In genomic region chr4:136509857-136510256, GRCm38 (mm10) we compare ENCODE assay signal across 10 mouse cellular contexts. TPM values are rescaled to one million over a fixed set of nuclear protein-coding genes. Genes with fewer than 3 reads are reported as not detected.
DNase-seq lines count a peak whose midpoint lies in the region.
"Had no signal": no experiment of that assay in that cellular context is flagged by ENCODE, and none has a peak within 500 bp of the region (broad histone marks: within the 10 kb centered on the region; RNA-seq: fewer than 3 reads in every experiment).

No protein-coding gene starts in this region.

- DNase-seq in embryo, embryonic 10 days (ENCODE audit: low spot score): peak; percentile 20
- no peak for DNase-seq in embryo, embryonic 11 days
- DNase-seq in spleen, postnatal 14 days (ENCODE audit: low spot score in 2 of 2): peak; percentile 8 to 32
- no peak for DNase-seq in spleen, postnatal 4 days (ENCODE audit: low spot score in 2 of 2)
- peak; percentile 30 to 46 for DNase-seq in lung, adult 18-20 months
- DNase-seq in right cerebral cortex, postnatal 14 days: no peak
- no peak for DNase-seq in cerebellum, adult 11-12 months
- DNase-seq in layer of hippocampus, adult 18-20 months (ENCODE audit: low spot score in 2 of 2): no peak
- DNase-seq: gastrocnemius, postnatal 25 days had no signal

RNA-seq across cellular contexts. Expression of gene Luzp1, which starts 40.3 kb away (rescaled TPM):
- 10 to 100 TPM; 86.4 to 87.2 TPM for total RNA-seq in layer of hippocampus, adult 18-20 months (2021)

RNA-seq across cellular contexts. Expression of gene 6030445D17Rik, which starts 47.8 kb away (rescaled TPM):
- total RNA-seq in layer of hippocampus, adult 18-20 months (2021): under 1 TPM; 0.51 to 0.77 TPM
- total RNA-seq: G1E had no signal

Comparison
In these comparisons a context has a peak if more than half of its experiments do, and no peak if none do; other contexts are left out.
1. DNase-seq: peak in embryo, embryonic 10 days (single experiment), spleen, postnatal 14 days (2 of 2) and lung, adult 18-20 months (2 of 2); none in embryo, embryonic 11 days (single experiment), spleen, postnatal 4 days (0 of 2), right cerebral cortex, postnatal 14 days (single experiment), cerebellum, adult 11-12 months (single experiment) and layer of hippocampus, adult 18-20 months (0 of 2).